Mouse (Mus musculus) bone marrow macrophage, adult 2 months (primary cell): ENCODE data around the gene Rnf141. TPM values are rescaled to one million over a fixed set of nuclear protein-coding genes. Genes with fewer than 3 reads are reported as not detected.

Experiments
- H3K27ac ChIP-seq: 2 replicates; pipeline ENCODE4 v1.5.1; 2012; ENCODE audit warnings: low read depth, low read length; ENCODE audit not compliant: insufficient read depth
- H3K4me1 ChIP-seq: 2 replicates; pipeline ENCODE4 v1.6.1; 2012; ENCODE audit warnings: low read length; ENCODE audit not compliant: control insufficient read depth, insufficient read depth
- H3K4me3 ChIP-seq: 2 replicates; pipeline ENCODE4 v1.5.1; 2012; ENCODE audit warnings: mild to moderate bottlenecking, low read length, moderate library complexity; ENCODE audit not compliant: insufficient read depth
- CTCF ChIP-seq: IDR thresholded peaks from 2 replicates; pipeline ENCODE4 v1.5.1; 2012; ENCODE audit warnings: low read depth, mild to moderate bottlenecking, low read length, moderate library complexity
- POLR2A ChIP-seq: IDR thresholded peaks from 2 replicates; pipeline ENCODE4 v1.6.1; 2012; ENCODE audit warnings: mild to moderate bottlenecking, low read depth, low read length, borderline replicate concordance
- polyA plus RNA-seq: library from polyadenylated mRNA; stranded (reverse); fragments of >200 nt; gene quantifications from 2 replicates; pipeline ENCODE4 v1.2.4, GENCODE M21; 2012; ENCODE audit not compliant: missing spikeins, insufficient read depth, insufficient read length

Rnf141 gene
- polyA plus RNA-seq, 1 experiment = 48.6 TPM

DNA sequence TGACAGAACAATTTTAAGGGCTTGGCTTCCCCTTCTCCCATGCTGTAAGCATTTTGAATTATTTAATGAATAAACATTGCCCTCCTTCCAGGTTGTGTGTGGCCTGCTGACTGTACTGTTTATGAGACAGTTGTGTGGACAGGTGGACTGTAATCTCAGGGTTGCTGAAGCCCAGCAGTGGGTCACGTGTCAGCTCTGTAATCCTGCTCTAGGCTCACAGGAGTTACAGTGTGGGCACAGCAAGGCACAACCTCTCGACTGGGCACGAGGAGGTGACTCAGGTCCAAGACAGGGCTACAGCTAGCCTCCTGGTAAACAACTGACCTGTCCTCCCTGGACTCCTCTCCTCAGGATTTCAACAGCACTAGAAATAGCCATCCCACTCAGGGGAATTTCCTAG is 71.9 kb downstream of the Rnf141 start:
- no peak overlapping the region for H3K4me3 ChIP-seq
- peaks cover 69% of the 10 kb centered on the region for H3K4me1 ChIP-seq
- TF ChIP-seq POLR2A = no peak
- no peak; the same call in 1 of the 2 replicates for TF ChIP-seq CTCF
- H3K27ac ChIP-seq = peak overlapping the region; percentile 92

DNA sequence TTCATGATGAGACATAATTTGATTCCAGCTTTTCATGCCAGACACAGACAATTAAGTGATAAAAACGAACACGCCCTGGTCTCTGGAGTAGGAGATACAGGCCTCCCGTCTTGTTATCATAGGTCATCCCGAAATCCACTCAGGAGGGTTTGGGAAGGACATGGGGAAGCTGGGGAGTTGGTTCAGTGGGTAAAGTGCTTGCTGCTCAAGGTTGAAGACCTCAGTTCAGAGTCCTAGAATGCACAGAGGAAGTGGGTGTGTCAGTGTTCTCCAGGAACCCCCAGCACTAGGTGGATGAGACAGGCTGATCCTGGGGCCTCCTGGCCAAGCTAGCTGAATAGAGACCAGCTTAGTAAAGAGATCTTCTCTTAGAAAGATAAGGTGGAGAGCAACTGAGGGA is 73.3 kb downstream of the Rnf141 start:
- no peak overlapping the region for H3K4me3 ChIP-seq
- TF ChIP-seq CTCF (no peak), POLR2A (no peak)
- peaks cover 61% of the 10 kb centered on the region for H3K4me1 ChIP-seq
- H3K27ac ChIP-seq = no peak overlapping the region

DNA sequence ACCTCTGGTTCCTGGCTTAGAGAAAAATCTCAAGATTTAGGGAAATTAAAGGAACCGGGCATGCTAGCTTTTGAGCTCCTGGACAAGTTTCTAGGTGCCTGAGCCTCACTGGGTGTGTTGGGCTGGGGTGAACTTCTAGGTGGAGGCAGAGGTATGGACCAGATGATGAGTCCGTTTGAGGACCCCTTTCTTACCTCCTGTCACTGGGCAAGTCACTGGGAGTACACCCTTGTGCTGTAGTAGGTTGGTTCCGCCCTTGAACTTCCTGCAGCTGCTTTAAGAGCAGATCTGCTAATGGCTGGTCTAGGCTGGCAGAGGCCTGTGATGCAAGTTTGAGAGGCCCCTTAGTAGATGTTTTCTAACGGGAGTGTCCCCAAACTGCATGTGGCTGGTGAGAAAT is 75.2 kb downstream of the Rnf141 start:
- 0 out of 2 replicates have a peak, but pooled peaks have one; percentile 29 for TF ChIP-seq POLR2A
- no peak for TF ChIP-seq CTCF
- Histone ChIP-seq H3K4me3 (peak overlapping the region; percentile 67), H3K4me1 (peaks cover 46% of the 10 kb centered on the region), H3K27ac (peak overlapping the region; percentile 51)

DNA sequence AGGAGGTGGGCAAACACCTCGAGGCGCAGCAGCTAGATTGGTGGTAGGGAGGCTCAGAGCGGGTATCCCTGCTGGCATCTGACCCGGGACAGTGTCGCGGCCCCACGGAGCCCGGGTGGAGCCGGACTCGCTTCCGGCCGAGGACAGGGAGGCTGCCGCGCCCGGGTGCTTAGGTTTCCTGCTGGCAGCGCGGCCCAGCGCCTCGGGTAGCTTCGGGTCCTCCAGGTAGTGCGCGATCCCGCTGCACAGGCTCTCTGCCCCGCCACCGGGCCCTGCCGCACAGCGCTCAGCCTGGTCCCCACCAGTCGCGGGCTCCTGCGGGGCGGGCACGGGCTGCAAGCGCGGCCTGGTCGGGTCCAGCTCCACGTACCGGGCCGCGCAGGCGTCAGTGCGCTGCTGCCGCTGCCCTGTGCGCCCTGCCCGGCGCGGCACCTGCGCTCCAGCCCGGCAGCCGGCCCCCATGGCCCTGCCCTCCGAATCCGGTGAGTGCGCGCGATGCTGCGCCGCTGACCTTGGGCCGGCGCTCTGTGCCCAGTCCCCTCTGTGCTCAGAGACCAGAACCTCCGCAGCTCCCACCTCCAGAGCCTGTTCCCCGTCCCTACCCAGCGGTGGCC is 75.7 kb downstream of the Rnf141 start:
- peaks cover 46% of the 10 kb centered on the region for H3K4me1 ChIP-seq
- H3K4me3 ChIP-seq = peak overlapping the region; percentile 67
- peak overlapping the region; percentile 51 for H3K27ac ChIP-seq
- no peak for TF ChIP-seq POLR2A
- TF ChIP-seq CTCF = no peak

DNA sequence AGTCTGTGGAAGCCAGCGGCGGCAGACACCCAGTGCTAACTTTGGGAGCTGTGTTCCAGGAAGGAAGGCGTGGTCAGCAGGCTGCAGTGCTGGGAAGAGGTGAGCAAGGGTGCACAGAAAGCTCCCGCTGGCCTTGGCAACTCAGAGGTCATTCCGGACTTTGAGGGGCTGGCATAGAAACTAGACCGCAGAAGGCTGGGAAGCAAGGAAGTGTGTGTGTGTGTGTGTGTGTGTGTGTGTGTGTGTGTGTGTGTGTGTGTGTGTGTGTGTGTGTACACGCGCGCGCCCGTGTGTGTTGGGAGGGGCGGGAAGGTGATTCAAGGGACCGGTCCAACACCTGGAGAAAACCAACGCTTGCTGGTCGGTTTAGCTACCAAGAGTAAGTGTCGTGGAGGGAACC is 76.3 kb downstream of the Rnf141 start, which contains the start of gene Ampd3:
Gene Ampd3, plus strand, starts transcription at position 206 of the 400 bp plus-strand sequence.
- TF ChIP-seq POLR2A = no peak
- no peak for TF ChIP-seq CTCF
- Histone ChIP-seq H3K27ac (peak within 1 kb of the TSS; percentile 51), H3K4me1 (peaks cover 46% of the 10 kb centered on the region), H3K4me3 (peak within 1 kb of the TSS; percentile 67)

DNA sequence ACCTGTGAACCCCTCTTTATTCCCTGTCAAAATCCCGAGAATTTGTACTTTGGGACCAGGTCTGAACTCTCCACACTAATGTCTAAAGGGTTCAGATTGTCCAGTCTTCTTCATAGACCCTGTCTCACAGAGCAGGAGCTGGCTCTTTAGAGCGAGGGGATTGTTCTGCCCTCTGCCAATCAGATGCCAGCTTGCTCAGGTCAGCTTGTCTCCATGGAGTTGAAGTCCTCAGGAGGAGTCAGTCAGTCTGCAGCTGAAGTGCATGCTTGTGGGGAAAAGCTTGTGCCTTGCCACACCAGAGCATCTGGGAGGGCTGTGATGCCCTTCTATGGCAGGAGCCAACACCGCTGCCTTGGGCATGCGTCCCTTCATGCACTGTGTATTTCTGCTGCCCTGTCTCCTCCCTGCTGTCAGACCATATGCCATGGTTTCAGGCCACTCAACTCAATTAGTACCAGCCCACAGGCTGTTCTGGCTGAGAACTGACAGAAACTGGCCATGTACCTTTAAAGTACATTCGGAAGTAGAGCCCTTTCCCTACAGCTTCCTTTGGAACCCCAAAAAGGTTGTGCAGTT is 81.6 kb downstream of the Rnf141 start:
- Histone ChIP-seq H3K27ac (no peak overlapping the region), H3K4me3 (no peak overlapping the region), H3K4me1 (peaks cover 2% of the 10 kb centered on the region)
- TF ChIP-seq CTCF (no peak), POLR2A (no peak)

DNA sequence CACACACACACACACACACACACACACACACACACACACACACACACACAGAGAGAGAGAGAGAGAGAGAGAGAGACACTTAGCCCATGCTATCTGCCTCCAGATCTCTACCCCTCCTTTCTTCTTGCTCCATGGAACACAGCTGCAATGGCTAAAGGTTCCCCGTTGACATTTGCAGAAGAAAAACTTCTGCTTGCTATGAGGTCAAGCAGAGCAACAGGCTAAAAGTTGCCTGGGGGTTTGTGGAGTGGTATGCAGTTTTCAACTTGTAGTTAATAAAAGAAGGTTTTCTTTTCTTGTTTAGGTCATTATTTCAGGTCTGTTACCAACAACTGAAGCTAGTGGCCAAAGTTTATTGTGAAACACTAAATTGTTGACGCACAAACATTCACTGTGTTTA is 87.8 kb downstream of the Rnf141 start:
- H3K4me3 ChIP-seq = no peak overlapping the region
- no peak for TF ChIP-seq CTCF
- no peak for TF ChIP-seq POLR2A
- no peak overlapping the region for H3K27ac ChIP-seq
- H3K4me1 ChIP-seq = peaks cover 21% of the 10 kb centered on the region

DNA sequence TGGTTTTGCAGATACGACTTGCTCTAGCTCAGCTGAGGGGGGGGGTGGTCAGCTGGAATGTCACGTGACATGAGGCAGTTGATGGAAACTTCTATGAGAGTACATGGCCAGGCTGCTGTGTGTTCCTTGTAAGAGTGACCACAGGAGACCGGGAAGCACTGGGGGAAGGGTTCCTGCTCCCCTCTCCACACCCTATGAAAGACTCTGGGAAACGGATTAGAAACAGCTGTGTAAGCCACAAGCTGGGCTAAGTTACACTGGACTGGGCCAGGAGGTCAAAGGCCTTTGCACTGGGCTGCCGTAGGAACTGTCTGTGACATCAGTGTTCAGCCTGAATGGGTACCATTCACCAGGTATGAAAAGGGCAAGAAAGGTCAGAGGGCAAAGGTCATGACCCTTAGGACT is 90.3 kb downstream of the Rnf141 start:
- no peak overlapping the region for H3K4me3 ChIP-seq
- no peak for TF ChIP-seq CTCF
- no peak for TF ChIP-seq POLR2A
- H3K27ac ChIP-seq = no peak overlapping the region
- H3K4me1 ChIP-seq = peaks cover 21% of the 10 kb centered on the region

DNA sequence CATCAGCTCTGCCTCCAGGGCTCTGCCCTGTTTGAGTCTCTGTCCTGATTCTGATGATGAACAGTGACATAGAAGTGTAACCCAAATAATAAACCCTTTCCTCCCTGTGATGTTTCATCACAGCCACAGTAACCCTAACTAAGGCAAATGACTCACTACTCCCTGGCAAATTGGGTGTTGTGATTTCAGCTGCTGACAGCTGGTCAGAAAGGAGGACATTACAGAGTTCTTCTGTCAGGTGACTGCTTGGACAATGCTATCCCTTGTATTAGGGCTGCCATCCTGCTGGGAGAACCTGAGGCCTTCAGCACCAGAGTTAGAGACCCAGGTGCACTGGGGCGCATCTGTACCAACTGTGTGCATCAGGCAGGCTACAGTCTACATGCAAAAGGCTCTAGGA is 90.9 kb downstream of the Rnf141 start:
- H3K4me3 ChIP-seq = no peak overlapping the region
- TF ChIP-seq POLR2A (no peak), CTCF (no peak)
- peaks cover 21% of the 10 kb centered on the region for H3K4me1 ChIP-seq
- peak overlapping the region; percentile 26; the same call in 1 of the 2 replicates for H3K27ac ChIP-seq

DNA sequence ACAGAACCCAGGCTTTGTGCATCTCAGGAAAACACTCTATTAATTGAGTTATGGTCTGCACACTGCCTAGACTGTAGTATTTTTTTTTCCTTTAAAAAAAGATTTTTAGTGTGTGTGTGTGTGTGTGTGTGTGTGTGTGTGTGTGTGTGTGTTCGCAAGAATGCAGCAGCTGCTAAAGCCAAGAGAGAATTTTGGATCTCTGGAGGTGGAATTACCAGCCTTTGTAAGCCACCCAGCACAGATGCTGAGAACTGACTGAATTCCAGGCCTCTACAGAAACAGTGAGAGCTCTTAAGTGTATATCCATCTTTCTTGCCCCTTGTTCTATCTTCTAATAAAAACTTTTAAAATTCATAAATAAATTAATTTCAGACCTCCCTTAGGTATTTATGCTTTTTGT is 92.6 kb downstream of the Rnf141 start:
- no peak for TF ChIP-seq POLR2A
- no peak for TF ChIP-seq CTCF
- no peak overlapping the region for H3K27ac ChIP-seq
- no peak overlapping the region for H3K4me3 ChIP-seq
- peaks cover 20% of the 10 kb centered on the region for H3K4me1 ChIP-seq
